Mouse (Mus musculus): ENCODE measurements around the gene 2810408A11Rik.

GRCm38 (mm10) chr11:69913554-69914371, 13.0 kb upstream of the 2810408A11Rik start, which contains the start of gene Gps2:
- 0 out of 2 replicates have a peak, but pooled peaks have one; percentile 32 for TF ChIP-seq NRF1 (IDR thresholded peaks at IDR 0.05; ENCODE audit: insufficient read depth, low read depth, low read length, poor library complexity, severe bottlenecking)
- TF ChIP-seq POLR2A (IDR thresholded peaks at IDR 0.05; ENCODE audit: control insufficient read depth in 1 of 2, insufficient read depth in 1 of 2, low read depth in 1 of 2, low read length in 2 of 2, poor library complexity in 1 of 2), result peak; percentile 79 to 87
